Mouse (Mus musculus): ENCODE results near the gene Pacsin2. TPM values are rescaled to one million over a fixed set of nuclear protein-coding genes. Genes with fewer than 3 reads are reported as not detected.

Pacsin2 gene
- polyA plus RNA-seq (2014; fragmentation: Illumina TruSeq; extraction: RNeasy Lipid Tissue Mini Kit (QIAGEN cat#74804); ENCODE audit: insufficient read depth, low read depth, low replicate concordance): 51.6 TPM

GRCm38 (mm10) chr15:83464083-83464904 lies at the start of gene Pacsin2:
Gene Pacsin2, minus strand, starts transcription at chr15:83464606.

GRCm38 (mm10) chr15:83510805-83511405 lies 46.5 kb upstream of the Pacsin2 start, which contains the start of gene Ttll1:
Gene Ttll1, minus strand, starts transcription at chr15:83510893.

GRCm38 (mm10) chr15:83349954-83350711 lies 114.3 kb downstream of the Pacsin2 start, which contains the start of gene Arfgap3:
Gene Arfgap3, minus strand, starts transcription at chr15:83350247.

Other genes starting within 250 kb of the Pacsin2 start
- 18.1 TPM for gene A4galt, start 212.8 kb downstream of the Pacsin2 start, polyA plus RNA-seq (2014; fragmentation: Illumina TruSeq; extraction: RNeasy Lipid Tissue Mini Kit (QIAGEN cat#74804); ENCODE audit: insufficient read depth, low read depth, low replicate concordance)
- gene Arfgap3, start 114.4 kb downstream of the Pacsin2 start, polyA plus RNA-seq (2014; fragmentation: Illumina TruSeq; extraction: RNeasy Lipid Tissue Mini Kit (QIAGEN cat#74804); ENCODE audit: insufficient read depth, low read depth, low replicate concordance): 22.1 TPM
- gene Ttll1, start 46.3 kb upstream of the Pacsin2 start, polyA plus RNA-seq (2014; fragmentation: Illumina TruSeq; extraction: RNeasy Lipid Tissue Mini Kit (QIAGEN cat#74804); ENCODE audit: insufficient read depth, low read depth, low replicate concordance): 5.7 TPM
- gene Bik, start 62.3 kb upstream of the Pacsin2 start, polyA plus RNA-seq (2014; fragmentation: Illumina TruSeq; extraction: RNeasy Lipid Tissue Mini Kit (QIAGEN cat#74804); ENCODE audit: insufficient read depth, low read depth, low replicate concordance): 23.1 TPM
- 354 TPM for gene Tspo, start 99.0 kb upstream of the Pacsin2 start, polyA plus RNA-seq (2014; fragmentation: Illumina TruSeq; extraction: RNeasy Lipid Tissue Mini Kit (QIAGEN cat#74804); ENCODE audit: insufficient read depth, low read depth, low replicate concordance)
- 12.2 TPM for gene Mcat, start 99.2 kb upstream of the Pacsin2 start, polyA plus RNA-seq (2014; fragmentation: Illumina TruSeq; extraction: RNeasy Lipid Tissue Mini Kit (QIAGEN cat#74804); ENCODE audit: insufficient read depth, low read depth, low replicate concordance)
- gene Ttll12, start 130.6 kb upstream of the Pacsin2 start, polyA plus RNA-seq (2014; fragmentation: Illumina TruSeq; extraction: RNeasy Lipid Tissue Mini Kit (QIAGEN cat#74804); ENCODE audit: insufficient read depth, low read depth, low replicate concordance): 7.4 TPM

Measured in lung, adult 10 weeks (tissue).